Mouse (Mus musculus) brain, embryonic 14.5 days (tissue): ENCODE data around the gene Clcn3. TPM values are rescaled to one million over a fixed set of nuclear protein-coding genes. Genes with fewer than 3 reads are reported as not detected.

Experiments
- DNase-seq: peaks from one replicate; pipeline ENCODE4 v3.0.0-alpha.2; 2011; ENCODE audit warnings: low read depth
- CTCF ChIP-seq: fragments of 200-500 bp; IDR thresholded peaks from 2 replicates; pipeline ENCODE4 v1.5.1; 2012; ENCODE audit warnings: inconsistent platforms, mild to moderate bottlenecking, moderate library complexity, borderline replicate concordance; ENCODE audit not compliant: insufficient read depth, insufficient read length; ENCODE audit errors: extremely low read depth
- POLR2A ChIP-seq: fragments of 200-500 bp; IDR thresholded peaks from 2 replicates; pipeline ENCODE4 v1.6.1; 2012; ENCODE audit warnings: mild to moderate bottlenecking, inconsistent platforms, borderline replicate concordance; ENCODE audit not compliant: poor library complexity, insufficient read depth, insufficient read length, severe bottlenecking; ENCODE audit errors: extremely low read depth
- polyA plus RNA-seq: library from polyadenylated mRNA; depleted of rRNA; stranded (reverse); fragments of >200 nt; gene quantifications from 2 replicates; pipeline ENCODE4 v1.2.3, GENCODE M21; 2012

Gene Clcn3
- polyA plus RNA-seq, 1 experiment, result 47.3 TPM

GRCm38 (mm10) chr8:60969091-60969490 lies 14.0 kb downstream of the Clcn3 start:
- no peak for TF ChIP-seq CTCF
- no peak for TF ChIP-seq POLR2A
- no peak for DNase-seq

GRCm38 (mm10) chr8:60965741-60966140 lies 17.4 kb downstream of the Clcn3 start:
- no peak for DNase-seq
- no peak for TF ChIP-seq CTCF
- TF ChIP-seq POLR2A, result no peak

GRCm38 (mm10) chr8:60965306-60965705 lies 17.8 kb downstream of the Clcn3 start:
- TF ChIP-seq CTCF (no peak), POLR2A (no peak)
- no peak for DNase-seq

- TF ChIP-seq CTCF (no peak), POLR2A (no peak)
- no peak for DNase-seq
Observed at GRCm38 (mm10) chr8:60964518-60964917, 18.6 kb downstream of the Clcn3 start.

GRCm38 (mm10) chr8:60963931-60964330 lies 19.2 kb downstream of the Clcn3 start:
- TF ChIP-seq POLR2A (no peak), CTCF (no peak)
- DNase-seq, result no peak

GRCm38 (mm10) chr8:60962763-60963162 lies 20.3 kb downstream of the Clcn3 start:
- no peak for DNase-seq
- no peak for TF ChIP-seq POLR2A

GRCm38 (mm10) chr8:60956847-60957246 lies 26.3 kb downstream of the Clcn3 start:
- TF ChIP-seq CTCF (no peak), POLR2A (no peak)
- DNase-seq, result no peak

GRCm38 (mm10) chr8:60954281-60955014 lies 28.7 kb downstream of the Clcn3 start:
- TF ChIP-seq CTCF (no peak), POLR2A (peak; percentile 12; the same call in 1 of the 2 replicates)
- peak; percentile 98 for DNase-seq

- peak; percentile 17 for DNase-seq
- no peak for TF ChIP-seq CTCF
- no peak for TF ChIP-seq POLR2A
Observed at GRCm38 (mm10) chr8:60952803-60953202, 30.3 kb downstream of the Clcn3 start.

GRCm38 (mm10) chr8:60951757-60952156 lies 31.3 kb downstream of the Clcn3 start:
- no peak for DNase-seq
- TF ChIP-seq CTCF (no peak), POLR2A (no peak)

GRCm38 (mm10) chr8:60951271-60951670 lies 31.8 kb downstream of the Clcn3 start:
- TF ChIP-seq POLR2A, result no peak
- no peak for TF ChIP-seq CTCF

GRCm38 (mm10) chr8:60949859-60950258 lies 33.2 kb downstream of the Clcn3 start:
- no peak for TF ChIP-seq POLR2A
- no peak for TF ChIP-seq CTCF
- no peak for DNase-seq

More at GRCm38 (mm10) chr8:60951271-60951670, 31.8 kb downstream of the Clcn3 start:
- peak; percentile 13 for DNase-seq
